Mouse (Mus musculus): ENCODE results near the gene Irgm1. TPM values are rescaled to one million over a fixed set of nuclear protein-coding genes. Genes with fewer than 3 reads are reported as not detected.
"Not testable (repeated sequence)": the region's sequence is repeated elsewhere in the genome, so short reads cannot be mapped to it uniquely, and the experiment has no call there.

Irgm1 gene
- total and polyA plus RNA-seq, 3 experiments = 25.7 to 58.1 (median 49.0) TPM

DNA sequence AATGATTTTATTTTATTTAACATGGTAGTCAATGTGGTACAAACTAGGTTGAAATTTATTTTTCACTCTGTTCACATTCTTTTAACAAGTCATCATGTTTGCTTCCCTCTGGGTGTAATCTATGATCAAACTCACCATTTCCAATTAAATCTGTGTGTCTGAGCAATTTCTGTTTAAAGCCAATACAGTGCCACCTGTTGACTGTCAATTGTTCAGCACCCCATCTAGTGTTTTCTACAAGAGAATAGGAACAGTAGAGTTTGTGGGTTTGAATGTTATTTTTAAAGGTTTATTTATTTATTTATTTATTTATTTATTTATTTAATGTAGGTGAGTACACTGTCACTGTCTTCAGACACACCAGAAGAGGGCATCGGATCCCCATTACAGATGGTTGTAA is 5.2 kb upstream of the Irgm1 start:
- dilution Hi-C loops (cut with MboI; ENCODE audit: extremely low pct_ligation_motif_present, extremely low pct_unique_long_range_greater_than_20kb, low sequenced_read_pairs) = no loop called here

DNA sequence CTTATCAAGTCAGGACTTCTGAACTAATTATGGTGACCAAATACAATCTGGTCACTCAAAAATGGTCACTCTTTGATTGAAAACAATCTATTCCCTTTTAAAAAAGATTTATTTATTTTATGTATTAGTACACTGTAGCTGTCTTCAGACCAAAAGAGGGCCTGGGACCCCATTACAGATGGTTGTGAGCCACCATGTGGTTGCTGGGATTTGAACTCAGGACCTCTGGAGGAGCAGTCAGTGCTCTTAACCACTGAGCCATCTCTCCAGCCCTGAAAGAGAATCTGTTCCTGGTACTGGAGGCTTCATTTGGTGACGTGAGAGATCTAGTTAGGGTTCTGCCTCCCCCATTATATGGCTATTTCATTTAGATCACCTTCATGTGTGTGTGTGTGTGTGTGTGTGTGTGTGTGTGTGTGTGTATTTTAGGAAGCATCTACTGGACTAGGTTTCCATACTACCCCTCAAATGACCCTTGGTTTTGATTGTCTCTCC is 3.9 kb upstream of the Irgm1 start:
- H3K27ac ChIP-seq (ENCODE audit: insufficient read depth, low read depth); dilution Hi-C loops (cut with MboI; ENCODE audit: extremely low pct_ligation_motif_present, extremely low pct_unique_long_range_greater_than_20kb, low sequenced_read_pairs); H3K36me3 ChIP-seq (replicated peaks in 1 of 2; ENCODE audit: control insufficient read depth in 1 of 2, insufficient read depth in 1 of 2, low read length in 1 of 2); H3K79me2 ChIP-seq (replicated peaks; ENCODE audit: control insufficient read depth, extremely low read depth, insufficient read depth, poor library complexity, severe bottlenecking); H3K9me3 ChIP-seq (replicated peaks; ENCODE audit: low read length); H3K4me3 ChIP-seq (replicated peaks in 1 of 3; ENCODE audit: low read depth in 2 of 3, low read length in 2 of 3, poor library complexity in 1 of 3); H3K4me2 ChIP-seq (ENCODE audit: insufficient read depth, low read depth, poor library complexity, severe bottlenecking); H3K9ac ChIP-seq (ENCODE audit: insufficient read depth, low read depth); H3K27me3 ChIP-seq (replicated peaks); in situ Hi-C loops (cut with MboI; ENCODE audit: low pct_ligation_motif_present, low pct_unique_long_range_greater_than_20kb, low sequenced_read_pairs): not testable (repeated sequence)
- peak; percentile 40 for DNase-seq (ENCODE audit: extremely low read depth)
- TF ChIP-seq ELF1 (IDR thresholded peaks at IDR 0.05; ENCODE audit: low read depth, low read length) (peak; percentile 51; the same call in 1 of the 2 replicates), TBP (conservative IDR thresholded peaks at IDR 0.05; ENCODE audit: low read depth, low read length) (peak; percentile 97)
- H3K4me1 ChIP-seq (ENCODE audit: control insufficient read depth in 1 of 2, insufficient read depth in 2 of 2) = peaks cover 2 to 30% of the 10 kb centered on the region in 2 experiments; a peak in 2 of 4 replicates

More for the DNA sequence above, 5.2 kb upstream of the Irgm1 start:
- H3K9me3 ChIP-seq (replicated peaks; ENCODE audit: low read length) = no peaks in the 10 kb centered on the region
- H3K36me3 ChIP-seq (replicated peaks in 1 of 2; ENCODE audit: control insufficient read depth in 1 of 2, insufficient read depth in 1 of 2, low read length in 1 of 2) = peaks cover 0 to 6% of the 10 kb centered on the region in 2 experiments
- no peak for DNase-seq (ENCODE audit: extremely low read depth)
- in situ Hi-C loops (cut with MboI; ENCODE audit: low pct_ligation_motif_present, low pct_unique_long_range_greater_than_20kb, low sequenced_read_pairs) = no loop called here
- H3K27ac ChIP-seq (ENCODE audit: insufficient read depth, low read depth) = no peak overlapping the region
- H3K27me3 ChIP-seq (replicated peaks) = no peaks in the 10 kb centered on the region
- H3K4me2 ChIP-seq (ENCODE audit: insufficient read depth, low read depth, poor library complexity, severe bottlenecking) = no peak overlapping the region
- H3K79me2 ChIP-seq (replicated peaks; ENCODE audit: control insufficient read depth, extremely low read depth, insufficient read depth, poor library complexity, severe bottlenecking) = no peaks in the 10 kb centered on the region
- H3K4me3 ChIP-seq (replicated peaks in 1 of 3; ENCODE audit: low read depth in 2 of 3, low read length in 2 of 3, poor library complexity in 1 of 3) = no peak overlapping the region
- peaks cover 2 to 30% of the 10 kb centered on the region in 2 experiments; a peak in 2 of 4 replicates for H3K4me1 ChIP-seq (ENCODE audit: control insufficient read depth in 1 of 2, insufficient read depth in 2 of 2)
- TF ChIP-seq USF1 (IDR thresholded peaks at IDR 0.05; ENCODE audit: low read depth, low read length) = no peak
- peak in 1 of 2 experiments; percentile 69; a peak in 2 of 4 replicates for TF ChIP-seq CTCF (conservative IDR thresholded peaks at IDR 0.05 in 1 of 2, IDR thresholded peaks at IDR 0.05 in 1 of 2; ENCODE audit: low read depth in 2 of 2, low read length in 2 of 2)
- TF ChIP-seq E2F4 (IDR thresholded peaks at IDR 0.05; ENCODE audit: insufficient replicate concordance, low read depth, low read length) = no peak
- TF ChIP-seq RCOR1 (conservative IDR thresholded peaks at IDR 0.05; ENCODE audit: low read depth, low read length) = no peak
- TF ChIP-seq RAD21 (IDR thresholded peaks at IDR 0.05; ENCODE audit: low read depth, low read length) = peak; percentile 24
- no peak for TF ChIP-seq KAT2A (IDR thresholded peaks at IDR 0.05; ENCODE audit: insufficient replicate concordance, low read length)
- peak; percentile 40 for TF ChIP-seq SMC3 (IDR thresholded peaks at IDR 0.05; ENCODE audit: low read depth, low read length)
- no peak overlapping the region for H3K9ac ChIP-seq (ENCODE audit: insufficient read depth, low read depth)

DNA sequence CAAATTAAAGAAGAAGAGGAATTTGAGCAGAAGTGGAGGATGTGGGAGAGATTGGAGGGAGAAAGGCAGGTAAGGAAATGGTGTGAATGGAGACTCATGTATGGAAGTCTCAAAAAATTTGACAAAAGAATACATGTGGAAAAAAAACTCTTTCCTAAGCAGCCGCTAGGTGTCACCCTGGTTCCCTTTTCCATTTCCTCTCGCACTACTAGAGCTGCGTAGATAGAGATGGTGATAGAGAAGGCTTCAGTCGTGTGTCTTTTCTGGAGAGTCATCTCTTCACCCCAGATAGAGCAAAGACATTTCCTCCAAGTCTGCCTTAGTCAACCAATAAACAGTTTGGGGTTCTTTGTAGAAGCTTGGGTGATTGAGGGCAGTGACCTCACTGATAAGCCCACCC is 3.0 kb upstream of the Irgm1 start:
- peak; percentile 86 for DNase-seq (ENCODE audit: extremely low read depth)
- no peak overlapping the region for H3K4me3 ChIP-seq (replicated peaks in 1 of 3; ENCODE audit: low read depth in 2 of 3, low read length in 2 of 3, poor library complexity in 1 of 3)
- H3K27ac ChIP-seq (ENCODE audit: insufficient read depth, low read depth) = no peak overlapping the region
- no peaks in the 10 kb centered on the region for H3K9me3 ChIP-seq (replicated peaks; ENCODE audit: low read length)
- H3K79me2 ChIP-seq (replicated peaks; ENCODE audit: control insufficient read depth, extremely low read depth, insufficient read depth, poor library complexity, severe bottlenecking) = peaks cover 12% of the 10 kb centered on the region
- in situ Hi-C loops (cut with MboI; ENCODE audit: low pct_ligation_motif_present, low pct_unique_long_range_greater_than_20kb, low sequenced_read_pairs) = loop anchor here (5.0 to 25.0 kb wide), 4 partner anchors 228 to 538 kb away; partner anchors contain the start of genes Mgat1 and Olfr1389
- dilution Hi-C loops (cut with MboI; ENCODE audit: extremely low pct_ligation_motif_present, extremely low pct_unique_long_range_greater_than_20kb, low sequenced_read_pairs) = no loop called here
- H3K36me3 ChIP-seq (replicated peaks in 1 of 2; ENCODE audit: control insufficient read depth in 1 of 2, insufficient read depth in 1 of 2, low read length in 1 of 2) = peaks cover 0 to 4% of the 10 kb centered on the region in 2 experiments
- H3K4me1 ChIP-seq (ENCODE audit: control insufficient read depth in 1 of 2, insufficient read depth in 2 of 2) = peaks cover 2 to 37% of the 10 kb centered on the region in 2 experiments; a peak in 2 of 4 replicates
- peak overlapping the region; percentile 41; the same call in 1 of the 2 replicates for H3K4me2 ChIP-seq (ENCODE audit: insufficient read depth, low read depth, poor library complexity, severe bottlenecking)
- H3K9ac ChIP-seq (ENCODE audit: insufficient read depth, low read depth) = no peak overlapping the region
- H3K27me3 ChIP-seq (replicated peaks) = no peaks in the 10 kb centered on the region
- peak; percentile 84 to 97 for TF ChIP-seq CTCF (conservative IDR thresholded peaks at IDR 0.05 in 1 of 2, IDR thresholded peaks at IDR 0.05 in 1 of 2; ENCODE audit: low read depth in 2 of 2, low read length in 2 of 2)
- TF ChIP-seq JUND (conservative IDR thresholded peaks at IDR 0.05; ENCODE audit: low read depth, low read length) = 0 out of 2 replicates have a peak, but pooled peaks have one; percentile 21
- peak; percentile 88 for TF ChIP-seq MYC (IDR thresholded peaks at IDR 0.05; ENCODE audit: low read depth, low read length)
- peak; percentile 97 for TF ChIP-seq RAD21 (IDR thresholded peaks at IDR 0.05; ENCODE audit: low read depth, low read length)
- no peak for TF ChIP-seq POLR2AphosphoS2 (IDR thresholded peaks at IDR 0.05; ENCODE audit: low read depth, low read length)
- TF ChIP-seq SMC3 (IDR thresholded peaks at IDR 0.05; ENCODE audit: low read depth, low read length) = peak; percentile 99
- peak; percentile 46; the same call in 1 of the 2 replicates for TF ChIP-seq IRF4 (IDR thresholded peaks at IDR 0.05; ENCODE audit: low read depth, low read length)
- no peak for TF ChIP-seq POLR2A (IDR thresholded peaks at IDR 0.05; ENCODE audit: low read depth, low read length)
- peak; percentile 89 for TF ChIP-seq ZNF384 (IDR thresholded peaks at IDR 0.05; ENCODE audit: low read depth, low read length)
- peak; percentile 62; the same call in 1 of the 2 replicates for TF ChIP-seq MAX (IDR thresholded peaks at IDR 0.05; ENCODE audit: low read length)
- TF ChIP-seq ZC3H11A (IDR thresholded peaks at IDR 0.05; ENCODE audit: low read depth, low read length) = peak; percentile 98
- no peak for TF ChIP-seq ZKSCAN1 (IDR thresholded peaks at IDR 0.05; ENCODE audit: borderline replicate concordance, low read depth, low read length)
- peak; percentile 15; the same call in 1 of the 2 replicates for TF ChIP-seq JUN (IDR thresholded peaks at IDR 0.05; ENCODE audit: insufficient read depth, low read depth, low read length)

Data from CH12.LX (cell line).